Mouse (Mus musculus): ENCODE results near the gene Irgq. TPM values are rescaled to one million over a fixed set of nuclear protein-coding genes. Genes with fewer than 3 reads are reported as not detected.
"Not testable (repeated sequence)": the region's sequence is repeated elsewhere in the genome, so short reads cannot be mapped to it uniquely, and the experiment has no call there.

Irgq gene
- polyA plus RNA-seq (2016; fragmentation: Nextera tagmentation; extraction: Ambion mirVana) = 6.9 and 7.3 TPM in 2 replicates

GRCm38 (mm10) chr7:24530062-24530931, at the start of gene Irgq:
Irgq (plus strand) TSS chr7:24530689.
- Histone ChIP-seq H3K4me1 (peaks cover 42% of the 10 kb centered on the region), H3K9me3 (no peaks in the 10 kb centered on the region; the same call in 1 of the 2 replicates), H3K36me3 (replicated peaks) (peaks cover 24% of the 10 kb centered on the region), H3K27ac (peak within 1 kb of the TSS; percentile 89), H3K27me3 (ENCODE audit: poor library complexity, severe bottlenecking) (peaks cover 36% of the 10 kb centered on the region), H3K4me3 (peak within 1 kb of the TSS; percentile 62)
- DNase-seq (ENCODE audit: extremely low spot score, low spot score) = peak; percentile 97
- WGBS = 1% methylated on average over 44 of the region's 44 CpGs

GRCm38 (mm10) chr7:24480986-24481473, 49.5 kb upstream of the Irgq start:
- peak overlapping the region; percentile 92 for H3K27ac ChIP-seq
- H3K27me3 ChIP-seq (ENCODE audit: poor library complexity, severe bottlenecking) = peaks cover 80% of the 10 kb centered on the region
- 11% methylated on average over 14 of the region's 14 CpGs for WGBS
- no peaks in the 10 kb centered on the region for H3K36me3 ChIP-seq (replicated peaks)
- DNase-seq (ENCODE audit: extremely low spot score, low spot score) = no peak
- peak overlapping the region; percentile 81 for H3K4me3 ChIP-seq
- peaks cover 50% of the 10 kb centered on the region for H3K4me1 ChIP-seq
- peaks cover 3% of the 10 kb centered on the region; the same call in 1 of the 2 replicates for H3K9me3 ChIP-seq

- Histone ChIP-seq H3K4me1 (peaks cover 56% of the 10 kb centered on the region), H3K27ac (peak within 1 kb of the TSS; percentile 92), H3K27me3 (ENCODE audit: poor library complexity, severe bottlenecking) (peaks cover 81% of the 10 kb centered on the region), H3K36me3 (replicated peaks) (no peaks in the 10 kb centered on the region), H3K9me3 (peaks cover 3% of the 10 kb centered on the region; the same call in 1 of the 2 replicates), H3K4me3 (peak within 1 kb of the TSS; percentile 81)
- DNase-seq (ENCODE audit: extremely low spot score, low spot score) = peak; percentile 88
- under 1% methylated on average over 82 of the region's 83 CpGs for WGBS
These were observed 48.8 kb upstream of the Irgq start, which contains the start of gene Cadm4 for GRCm38 (mm10) chr7:24481474-24482207. Cadm4 (plus strand) TSS chr7:24482023.

- H3K4me1 ChIP-seq = peaks cover 63% of the 10 kb centered on the region
These were observed 48.1 kb upstream of the Irgq start for GRCm38 (mm10) chr7:24482208-24483020.

GRCm38 (mm10) chr7:24483291-24483690, 47.2 kb upstream of the Irgq start:
- Histone ChIP-seq H3K27me3 (ENCODE audit: poor library complexity, severe bottlenecking) (peaks cover 76% of the 10 kb centered on the region), H3K4me3 (peak overlapping the region; percentile 81; the same call in 1 of the 2 replicates), H3K4me1 (peaks cover 67% of the 10 kb centered on the region)
- not testable (repeated sequence) for H3K9me3 ChIP-seq; H3K27ac ChIP-seq; DNase-seq (ENCODE audit: extremely low spot score, low spot score); H3K36me3 ChIP-seq (replicated peaks)
- WGBS = 57% methylated on average over 6 of the region's 6 CpGs

More at GRCm38 (mm10) chr7:24482208-24483020, 48.1 kb upstream of the Irgq start:
- Histone ChIP-seq H3K27me3 (ENCODE audit: poor library complexity, severe bottlenecking) (peaks cover 81% of the 10 kb centered on the region), H3K27ac (peak overlapping the region; percentile 92), H3K9me3 (peaks cover 3% of the 10 kb centered on the region; the same call in 1 of the 2 replicates), H3K36me3 (replicated peaks) (no peaks in the 10 kb centered on the region), H3K4me3 (peak overlapping the region; percentile 81)
- 4% methylated on average over 18 of the region's 38 CpGs for WGBS
- DNase-seq (ENCODE audit: extremely low spot score, low spot score) = no peak

- H3K27me3 ChIP-seq (ENCODE audit: poor library complexity, severe bottlenecking) = peaks cover 54% of the 10 kb centered on the region
- H3K9me3 ChIP-seq = no peaks in the 10 kb centered on the region
- no peak overlapping the region for H3K4me3 ChIP-seq
- no peak for DNase-seq (ENCODE audit: extremely low spot score, low spot score)
- peak overlapping the region; percentile 83; the same call in 1 of the 2 replicates for H3K27ac ChIP-seq
- WGBS = 75% methylated on average over 9 of the region's 9 CpGs
- H3K4me1 ChIP-seq = peaks cover 56% of the 10 kb centered on the region
- H3K36me3 ChIP-seq (replicated peaks) = peaks cover 8% of the 10 kb centered on the region
These were observed 45.0 kb upstream of the Irgq start for GRCm38 (mm10) chr7:24485481-24485880.

- H3K36me3 ChIP-seq (replicated peaks) = peaks cover 12% of the 10 kb centered on the region
- DNase-seq (ENCODE audit: extremely low spot score, low spot score) = no peak
- H3K9me3 ChIP-seq = no peaks in the 10 kb centered on the region
- WGBS = 49% methylated on average over 9 of the region's 9 CpGs
- peaks cover 42% of the 10 kb centered on the region for H3K27me3 ChIP-seq (ENCODE audit: poor library complexity, severe bottlenecking)
- peaks cover 44% of the 10 kb centered on the region for H3K4me1 ChIP-seq
- H3K27ac ChIP-seq = peak overlapping the region; percentile 83
- peak overlapping the region; percentile 20; the same call in 1 of the 2 replicates for H3K4me3 ChIP-seq
These were observed 43.8 kb upstream of the Irgq start for GRCm38 (mm10) chr7:24486654-24487130.

- peak overlapping the region; percentile 13; the same call in 1 of the 2 replicates for H3K4me3 ChIP-seq
- peaks cover 39% of the 10 kb centered on the region for H3K4me1 ChIP-seq
- peaks cover 36% of the 10 kb centered on the region for H3K27me3 ChIP-seq (ENCODE audit: poor library complexity, severe bottlenecking)
- DNase-seq (ENCODE audit: extremely low spot score, low spot score) = no peak
- 49% methylated on average over 3 of the region's 3 CpGs for WGBS
- no peaks in the 10 kb centered on the region for H3K9me3 ChIP-seq
- H3K27ac ChIP-seq = peak overlapping the region; percentile 83
- peaks cover 19% of the 10 kb centered on the region for H3K36me3 ChIP-seq (replicated peaks)
These were observed 43.1 kb upstream of the Irgq start for GRCm38 (mm10) chr7:24487403-24487802.

- DNase-seq (ENCODE audit: extremely low spot score, low spot score) = no peak
- H3K9me3 ChIP-seq = no peaks in the 10 kb centered on the region
- no peak overlapping the region for H3K27ac ChIP-seq
- H3K27me3 ChIP-seq (ENCODE audit: poor library complexity, severe bottlenecking) = peaks cover 27% of the 10 kb centered on the region
- no peak overlapping the region for H3K4me3 ChIP-seq
- WGBS = 87% methylated on average over 8 of the region's 8 CpGs
- peaks cover 20% of the 10 kb centered on the region for H3K36me3 ChIP-seq (replicated peaks)
- H3K4me1 ChIP-seq = peaks cover 30% of the 10 kb centered on the region
These were observed 42.2 kb upstream of the Irgq start for GRCm38 (mm10) chr7:24488303-24488702.

GRCm38 (mm10) chr7:24499856-24500577, 30.5 kb upstream of the Irgq start:
- WGBS = 13% methylated on average over 43 of the region's 43 CpGs
- H3K9me3 ChIP-seq = peaks cover 11% of the 10 kb centered on the region
- peaks cover 40% of the 10 kb centered on the region for H3K36me3 ChIP-seq (replicated peaks)
- H3K27me3 ChIP-seq (ENCODE audit: poor library complexity, severe bottlenecking) = peaks cover 68% of the 10 kb centered on the region
- peak overlapping the region; percentile 46 for H3K4me3 ChIP-seq
- DNase-seq (ENCODE audit: extremely low spot score, low spot score) = no peak
- H3K4me1 ChIP-seq = peaks cover 29% of the 10 kb centered on the region
- 0 out of 2 replicates have a peak overlapping the region, but pooled peaks have one; percentile 31 for H3K27ac ChIP-seq

- H3K4me3 ChIP-seq = no peak overlapping the region
- no peak overlapping the region for H3K27ac ChIP-seq
- H3K27me3 ChIP-seq (ENCODE audit: poor library complexity, severe bottlenecking) = peaks cover 68% of the 10 kb centered on the region
- H3K9me3 ChIP-seq = peaks cover 11% of the 10 kb centered on the region
- DNase-seq (ENCODE audit: extremely low spot score, low spot score) = no peak
- peaks cover 39% of the 10 kb centered on the region for H3K36me3 ChIP-seq (replicated peaks)
- WGBS = 33% methylated on average over 7 of the region's 7 CpGs
- H3K4me1 ChIP-seq = peaks cover 38% of the 10 kb centered on the region
These were observed 29.6 kb upstream of the Irgq start for GRCm38 (mm10) chr7:24500929-24501328.

All from forebrain, embryonic 10.5 days (tissue).